Mouse (Mus musculus) spleen, adult 12 weeks (tissue): ENCODE measurements around the gene Cfap46.

Experiments used
- DNase-seq: peaks from one replicate; pipeline ENCODE4 v3.0.0; 2022; ENCODE audit warnings: low spot score

Gene Cfap46

DNA sequence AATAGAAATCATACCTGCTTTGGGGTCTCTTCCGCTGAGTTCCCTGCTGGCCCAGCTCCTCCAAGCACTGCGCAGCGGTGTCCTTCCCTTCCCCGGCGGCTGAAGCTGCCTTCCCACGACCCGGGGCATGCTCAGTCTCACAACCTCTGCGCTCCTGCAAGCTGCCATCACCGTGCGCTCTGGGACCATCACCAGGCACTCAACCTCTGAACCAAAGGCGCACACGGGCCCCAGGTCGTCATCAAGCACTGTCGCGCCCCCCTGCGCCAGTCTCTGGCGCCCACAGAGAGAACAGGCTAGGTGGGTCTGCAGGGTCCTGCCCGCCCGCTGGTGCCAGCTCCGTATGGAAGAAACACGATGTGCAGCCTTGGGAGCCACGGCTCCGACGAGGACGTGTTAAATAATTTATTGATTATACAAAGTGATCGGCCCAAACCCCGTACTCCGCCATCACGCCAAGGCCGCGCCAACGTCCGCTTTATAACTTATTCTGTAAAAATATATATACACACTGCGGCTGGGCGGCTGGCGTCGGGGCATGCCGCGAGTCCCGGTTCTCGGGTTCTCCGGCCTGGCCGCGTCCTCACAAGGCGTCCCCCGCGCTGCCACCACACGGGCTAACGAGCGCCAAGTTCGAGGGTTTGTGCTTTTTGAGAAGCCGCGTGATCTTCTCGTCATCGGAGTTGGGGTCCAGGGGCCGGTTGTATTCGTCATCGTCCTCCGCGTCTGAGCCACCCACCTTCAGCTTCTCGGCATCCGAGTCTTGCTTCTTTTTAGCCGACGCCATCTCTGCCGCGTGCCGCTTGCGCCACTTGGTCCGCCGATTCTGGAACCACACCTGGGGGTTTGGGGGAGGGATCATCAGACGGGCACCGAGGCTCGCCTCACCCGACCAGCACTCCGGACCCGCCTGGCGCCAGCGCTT is 102.5 kb downstream of the Cfap46 start:
- DNase-seq: no peak

DNA sequence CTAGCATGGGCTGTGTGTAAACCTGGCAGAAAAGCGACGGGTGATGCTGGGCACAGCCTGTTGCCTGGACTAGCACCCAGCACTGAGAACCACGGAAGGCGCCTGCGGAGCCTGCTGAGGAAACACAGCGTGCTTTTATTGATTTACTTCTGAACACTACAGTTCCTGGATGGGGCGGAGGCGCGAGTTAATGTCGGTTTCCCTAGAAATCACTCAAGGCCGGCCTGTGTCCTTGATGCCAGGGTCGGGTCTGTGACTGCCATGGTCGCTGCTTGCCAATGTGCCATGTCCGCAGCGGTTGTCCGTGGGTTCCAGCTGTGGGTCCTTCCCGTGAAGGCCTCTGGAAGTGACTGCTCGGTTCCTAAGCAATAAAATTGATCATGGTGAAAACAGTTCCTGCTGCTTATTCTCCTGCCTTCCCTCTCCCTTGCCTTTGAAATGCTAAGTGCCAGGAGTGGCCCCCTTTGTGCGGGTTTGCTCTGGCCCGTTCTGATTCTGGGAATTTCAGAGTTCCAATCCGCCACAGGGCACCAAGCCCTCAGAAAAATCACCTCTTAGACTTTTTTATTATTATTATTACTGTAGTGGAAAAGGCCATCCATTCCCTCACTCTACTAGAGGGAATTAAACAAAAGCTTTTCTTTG is 104.2 kb downstream of the Cfap46 start:
- DNase-seq: no peak

DNA sequence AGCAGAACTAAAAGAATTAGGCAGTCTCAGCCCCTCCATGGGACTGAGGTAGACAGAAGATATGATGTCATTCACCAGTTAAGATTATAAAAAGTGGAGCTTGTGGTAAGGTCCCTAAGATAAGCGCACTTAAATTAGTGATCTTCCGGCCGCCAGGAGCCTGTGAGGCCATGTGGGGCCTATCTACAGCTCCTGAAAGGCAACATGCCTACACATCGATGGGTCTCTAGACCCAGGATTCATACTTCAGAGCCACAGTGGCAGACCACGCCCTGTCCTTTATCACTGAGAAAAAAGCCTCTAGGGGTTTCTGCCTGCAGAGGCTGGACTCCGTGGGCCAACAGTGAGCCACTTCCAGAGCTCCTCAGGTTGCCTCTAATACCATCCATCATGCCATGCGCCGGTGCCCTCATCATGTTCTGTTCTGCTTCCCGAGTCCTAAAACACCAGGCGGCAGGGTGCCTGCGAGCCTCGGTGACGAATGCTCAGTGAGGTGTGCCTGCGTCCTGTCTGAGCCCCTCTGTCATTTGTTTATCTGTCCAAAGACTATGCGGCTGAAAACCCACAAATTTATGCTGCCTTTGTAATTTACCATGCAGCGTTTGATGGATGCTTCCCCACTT is 107.4 kb downstream of the Cfap46 start:
- no peak for DNase-seq

GRCm38 (mm10) chr7:139572665-139573064 is 111.0 kb downstream of the Cfap46 start:
- DNase-seq: no peak

- no peak for DNase-seq
Observed at GRCm38 (mm10) chr7:139570788-139571187, 112.8 kb downstream of the Cfap46 start.

DNA sequence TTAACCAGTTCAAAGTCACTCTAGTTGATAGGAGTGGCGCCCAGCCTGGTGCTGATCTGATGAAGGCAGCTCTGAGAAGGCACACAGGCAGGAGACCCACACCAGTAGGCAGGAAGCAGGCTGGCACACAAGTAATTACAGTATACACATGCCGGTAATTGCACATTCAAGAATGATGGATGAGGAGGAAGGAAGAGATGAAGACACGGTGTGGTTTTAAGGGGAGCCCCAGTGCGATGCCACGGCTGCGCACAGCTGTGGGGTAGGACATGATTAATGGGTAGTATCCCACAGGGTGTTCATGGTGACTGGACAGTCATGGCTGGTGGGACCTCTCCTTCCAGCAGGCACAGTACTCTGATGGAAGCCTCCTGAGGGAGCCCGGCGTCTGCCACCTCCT is 117.1 kb downstream of the Cfap46 start:
- no peak for DNase-seq

GRCm38 (mm10) chr7:139565998-139566397 is 117.6 kb downstream of the Cfap46 start:
- no peak for DNase-seq

DNA sequence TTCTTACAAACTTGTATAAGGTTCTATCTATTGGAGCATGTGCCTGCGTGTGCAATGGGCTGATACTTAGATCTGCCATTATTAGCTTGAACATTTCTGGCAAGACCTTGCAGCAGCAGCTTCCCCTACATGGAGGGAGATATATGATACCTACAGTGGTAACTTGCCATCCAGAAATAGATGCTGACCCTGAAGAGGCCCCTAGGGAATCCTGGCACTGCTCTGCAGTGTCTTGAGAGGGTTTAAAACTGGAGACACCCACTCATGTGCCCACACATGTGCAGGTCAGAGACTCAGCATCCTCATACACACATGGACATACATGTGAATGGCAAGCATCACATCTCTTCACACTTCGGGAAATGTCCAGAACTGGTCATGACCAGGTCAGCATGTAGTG is 119.5 kb downstream of the Cfap46 start:
- DNase-seq: no peak

DNA sequence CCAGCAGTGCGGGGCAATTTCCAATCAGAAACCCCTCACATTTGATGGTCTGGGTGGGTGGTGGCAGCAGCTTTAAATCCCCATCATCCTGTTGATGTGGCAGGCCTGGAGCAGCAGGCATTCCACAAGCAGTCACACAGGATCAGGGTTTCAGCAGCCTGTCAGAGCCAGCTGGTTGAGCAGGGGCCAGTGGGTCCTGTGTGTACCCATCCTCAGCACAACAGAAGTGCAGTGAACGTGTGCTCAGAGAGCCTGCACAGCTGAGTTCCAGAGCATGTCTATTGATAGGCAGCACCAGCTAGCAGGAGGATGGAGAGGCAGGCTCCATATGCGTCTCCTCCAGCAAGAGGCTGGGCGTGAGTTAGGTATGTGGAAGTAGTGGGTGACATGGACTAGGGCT is 120.2 kb downstream of the Cfap46 start:
- no peak for DNase-seq

DNA sequence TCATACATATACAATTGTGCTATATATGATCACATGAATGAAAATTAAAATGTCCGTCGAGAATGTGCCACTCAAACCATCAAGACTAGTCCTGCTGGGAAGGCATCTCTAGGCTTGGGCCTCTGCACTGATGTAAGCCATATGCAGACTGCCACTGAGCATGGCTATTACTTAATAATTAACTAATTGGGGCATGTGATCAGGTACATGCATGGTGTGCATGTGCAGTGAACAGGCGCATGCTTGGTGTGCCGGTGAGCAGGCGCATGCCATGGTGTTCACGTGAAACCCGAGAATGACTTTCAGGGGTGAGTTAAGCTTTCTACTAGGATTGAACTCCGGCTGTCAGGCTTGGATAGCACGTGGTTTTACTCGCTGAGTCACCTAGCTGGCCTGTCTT is 124.0 kb downstream of the Cfap46 start:
- no peak for DNase-seq

DNA sequence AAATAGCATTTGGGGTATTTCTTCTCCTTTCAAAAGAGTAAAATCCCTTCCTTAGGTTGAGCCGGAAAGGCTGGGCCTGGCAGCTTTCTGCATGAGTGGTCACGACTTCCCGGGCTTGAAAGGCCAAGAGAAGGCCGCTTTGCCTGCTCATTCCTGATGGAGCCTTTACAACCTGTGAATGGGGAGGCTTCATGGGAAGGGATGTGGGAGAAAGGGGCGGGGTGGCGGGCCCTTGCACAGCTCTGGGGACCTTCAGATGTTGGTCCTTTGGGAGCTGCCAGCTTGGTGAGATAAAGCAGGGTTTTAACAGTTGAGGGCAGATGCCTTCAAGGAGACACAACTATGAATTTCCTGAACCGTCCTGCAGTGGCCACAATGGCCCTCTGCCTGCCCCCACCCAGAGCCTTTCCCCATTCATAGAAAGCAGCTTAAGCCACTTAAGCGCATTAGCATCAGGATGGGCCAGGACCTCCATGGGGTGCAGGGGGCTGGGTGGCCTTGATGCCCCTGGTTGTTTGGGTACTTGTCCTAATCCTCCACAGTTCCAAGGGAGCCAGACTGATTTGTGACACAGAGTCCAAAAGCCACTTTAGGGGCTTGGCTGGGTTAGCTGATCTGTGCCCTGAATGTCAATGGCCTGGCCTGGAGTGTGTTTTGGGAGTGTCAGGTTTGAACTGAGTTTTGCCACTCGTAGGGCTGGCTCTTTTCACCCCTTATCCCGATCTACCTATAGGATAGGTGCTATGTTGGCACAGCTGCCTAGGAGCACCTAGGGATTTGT is 126.7 kb downstream of the Cfap46 start:
- DNase-seq: no peak

DNA sequence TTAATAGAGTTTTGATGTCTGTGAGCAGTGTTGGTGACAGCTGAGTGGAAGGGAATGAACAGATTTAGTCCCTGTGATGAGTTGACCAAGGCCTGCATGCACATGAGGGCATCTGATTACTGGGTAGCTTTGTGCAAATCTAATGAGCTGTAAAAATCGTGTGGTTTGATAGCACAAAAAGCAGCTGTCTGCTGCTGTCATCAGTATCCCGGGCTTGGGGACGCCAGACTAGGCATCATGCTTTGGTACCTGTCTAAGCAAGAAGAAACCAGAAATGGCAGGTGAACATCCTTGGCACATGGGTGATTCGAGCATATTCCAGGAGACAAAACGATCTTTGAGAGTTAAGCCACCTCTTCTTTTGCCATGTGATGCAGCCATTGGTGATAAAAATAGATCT is 127.3 kb downstream of the Cfap46 start:
- no peak for DNase-seq

DNA sequence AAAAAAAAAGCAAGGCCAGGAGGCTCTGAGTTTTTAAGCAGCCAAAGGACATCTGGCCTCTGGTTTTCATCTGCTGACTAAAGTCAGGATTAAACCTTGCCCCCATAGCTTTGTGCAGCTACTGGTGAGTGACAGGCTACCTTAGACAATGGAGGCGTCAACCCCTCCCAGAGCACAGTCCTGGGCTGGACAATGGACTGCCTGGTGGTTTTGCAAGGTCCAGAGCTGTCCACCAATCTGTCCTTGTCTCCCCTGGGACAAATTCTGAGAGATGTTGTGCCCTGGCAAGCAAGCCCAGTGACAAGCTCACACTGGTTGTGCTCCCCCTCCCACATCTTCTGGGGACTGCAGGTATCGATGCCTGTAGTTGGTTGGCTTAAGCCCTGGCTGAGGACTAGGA is 132.1 kb downstream of the Cfap46 start:
- DNase-seq: no peak
